Mouse (Mus musculus) thymus, postnatal 25 days (tissue): ENCODE measurements around the gene Arhgap23.
A peak's percentile ranks its signal among the peaks of the same experiment; 100 is the strongest.

Source experiments
- DNase-seq: peaks from one replicate; pipeline ENCODE4 v3.0.0; 2022

Arhgap23 gene

GRCm38 (mm10) chr11:97509058-97509457 lies 93.7 kb downstream of the Arhgap23 start:
- DNase-seq: peak; percentile 45

GRCm38 (mm10) chr11:97509715-97510485 lies 94.6 kb downstream of the Arhgap23 start:
- peak; percentile 36 for DNase-seq

- DNase-seq: peak; percentile 75
Observed at GRCm38 (mm10) chr11:97510966-97511660, 95.8 kb downstream of the Arhgap23 start.

- DNase-seq: peak; percentile 73
Observed at GRCm38 (mm10) chr11:97511661-97512369, 96.5 kb downstream of the Arhgap23 start.

- no peak for DNase-seq
Observed at GRCm38 (mm10) chr11:97512511-97512910, 97.2 kb downstream of the Arhgap23 start.

- DNase-seq: no peak
Observed at GRCm38 (mm10) chr11:97513066-97513465, 97.7 kb downstream of the Arhgap23 start.

GRCm38 (mm10) chr11:97520541-97520940 lies 105.2 kb downstream of the Arhgap23 start:
- DNase-seq: no peak

- no peak for DNase-seq
Observed at GRCm38 (mm10) chr11:97521741-97522474, 106.6 kb downstream of the Arhgap23 start.

GRCm38 (mm10) chr11:97523107-97523506 lies 107.8 kb downstream of the Arhgap23 start:
- no peak for DNase-seq

- no peak for DNase-seq
Observed at GRCm38 (mm10) chr11:97523827-97524261, 108.5 kb downstream of the Arhgap23 start.

- no peak for DNase-seq
Observed at GRCm38 (mm10) chr11:97524306-97524705, 109.0 kb downstream of the Arhgap23 start.

GRCm38 (mm10) chr11:97525313-97525712 lies 110.0 kb downstream of the Arhgap23 start:
- no peak for DNase-seq

GRCm38 (mm10) chr11:97528282-97528808 lies 113.0 kb downstream of the Arhgap23 start:
- no peak for DNase-seq

GRCm38 (mm10) chr11:97530069-97530468 lies 114.7 kb downstream of the Arhgap23 start:
- no peak for DNase-seq

GRCm38 (mm10) chr11:97530961-97531360 lies 115.6 kb downstream of the Arhgap23 start:
- no peak for DNase-seq

GRCm38 (mm10) chr11:97531381-97532260 lies 116.3 kb downstream of the Arhgap23 start:
- peak; percentile 90 for DNase-seq

GRCm38 (mm10) chr11:97532354-97532753 lies 117.0 kb downstream of the Arhgap23 start:
- peak; percentile 8 for DNase-seq

GRCm38 (mm10) chr11:97532950-97533582 lies 117.7 kb downstream of the Arhgap23 start:
- peak; percentile 57 for DNase-seq

GRCm38 (mm10) chr11:97533653-97534052 lies 118.3 kb downstream of the Arhgap23 start:
- no peak for DNase-seq

GRCm38 (mm10) chr11:97534442-97535307 lies 119.3 kb downstream of the Arhgap23 start:
- peak; percentile 25 for DNase-seq
